Mouse (Mus musculus): ENCODE measurements around the gene Zfp507.

Gene Zfp507

DNA sequence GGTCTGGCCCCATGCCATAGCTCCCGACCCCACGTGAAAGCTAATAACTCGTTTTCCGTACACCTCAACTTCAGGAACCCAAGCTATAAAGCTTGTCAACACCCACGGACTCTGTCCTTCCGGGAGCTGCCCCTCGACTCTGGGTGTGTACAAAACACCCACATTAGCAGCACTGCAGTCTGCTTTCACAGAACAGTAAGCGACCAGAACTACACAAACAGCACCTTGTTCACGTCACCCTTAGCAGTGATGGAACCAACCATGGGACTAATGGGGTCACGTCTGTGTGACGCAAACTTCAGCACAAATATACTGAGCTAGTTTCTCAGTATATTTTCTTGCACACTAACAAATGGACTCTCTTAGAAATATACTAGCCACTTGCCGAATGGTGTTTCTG lies 28.7 kb downstream of the Zfp507 start:
- DNase-seq = no peak

DNA sequence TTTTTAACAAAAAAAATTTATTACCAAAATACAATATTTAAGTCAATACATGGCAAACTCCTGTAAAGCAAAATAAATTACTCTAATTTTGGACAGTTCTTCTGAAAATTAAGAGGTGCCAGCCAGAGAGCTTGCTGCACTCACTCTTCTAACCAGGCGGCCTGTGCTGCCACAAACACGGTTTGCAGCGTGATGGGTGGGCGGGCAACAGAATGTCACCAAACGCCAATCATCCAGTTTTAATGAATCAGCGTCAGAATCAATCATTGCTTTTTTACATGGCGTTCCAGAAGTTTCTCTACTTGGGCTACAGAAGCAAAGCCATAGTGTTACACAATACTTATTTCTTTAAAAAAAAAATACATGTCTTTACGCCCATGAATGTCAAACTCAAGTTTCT lies 30.5 kb downstream of the Zfp507 start:
- DNase-seq = no peak

DNA sequence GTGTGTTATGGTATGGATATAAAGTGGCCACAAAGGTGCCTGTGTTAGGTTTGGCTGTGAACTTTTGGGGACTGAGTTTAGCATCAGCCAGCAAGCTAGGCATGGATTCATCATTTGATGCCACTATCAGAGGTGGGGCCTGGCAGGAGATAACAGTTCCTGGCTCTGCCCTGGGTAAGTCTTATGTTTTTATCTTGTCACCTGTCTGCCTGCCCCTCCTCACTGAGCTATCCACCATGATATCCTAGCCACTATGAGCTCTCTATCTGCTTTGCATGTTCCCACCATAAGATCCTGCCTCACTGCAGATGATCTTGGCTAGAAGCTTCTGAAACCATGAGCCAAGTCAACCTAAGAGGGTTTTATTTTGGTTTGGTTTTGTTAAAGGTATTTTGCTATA lies 31.7 kb downstream of the Zfp507 start:
- no peak for DNase-seq

DNA sequence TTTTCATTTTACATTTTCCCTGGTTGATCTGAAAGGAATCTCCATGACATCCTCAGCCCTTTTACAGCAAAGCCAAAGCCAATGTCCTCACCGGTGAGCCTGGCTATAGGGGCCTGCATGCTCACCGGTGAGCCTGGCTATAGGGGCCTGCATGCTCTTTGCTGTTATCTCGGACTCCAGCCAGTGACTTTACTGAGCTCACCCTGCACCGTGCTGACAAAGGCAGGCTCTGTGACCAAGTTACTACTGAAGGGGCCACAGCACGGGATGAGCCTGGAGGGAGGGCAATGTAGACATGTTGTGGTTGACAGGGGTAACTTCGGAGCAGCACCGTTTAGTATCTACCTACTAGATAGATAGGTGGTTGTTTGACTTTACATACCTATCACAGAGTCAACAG lies 32.7 kb downstream of the Zfp507 start:
- no peak for DNase-seq

DNA sequence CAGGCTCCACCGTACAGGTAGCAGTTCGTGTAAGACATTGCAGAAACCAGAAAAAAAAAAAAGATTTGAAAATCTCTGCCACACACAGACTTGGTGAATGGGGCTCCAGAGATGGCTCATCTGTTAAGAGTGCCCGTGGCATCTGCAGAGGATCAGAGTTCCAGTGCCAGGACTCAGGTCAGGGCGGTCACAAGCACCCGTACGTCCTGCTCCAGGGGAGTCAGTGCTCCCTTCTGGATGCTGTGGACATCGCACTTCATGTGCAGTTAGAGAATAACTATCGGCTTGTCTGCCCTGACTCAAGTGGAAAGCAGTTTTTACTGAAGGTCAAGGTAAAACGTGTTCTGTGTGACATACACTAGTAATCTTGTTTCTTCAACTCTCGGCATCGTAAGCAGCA lies 38.3 kb downstream of the Zfp507 start:
- no peak for DNase-seq

DNA sequence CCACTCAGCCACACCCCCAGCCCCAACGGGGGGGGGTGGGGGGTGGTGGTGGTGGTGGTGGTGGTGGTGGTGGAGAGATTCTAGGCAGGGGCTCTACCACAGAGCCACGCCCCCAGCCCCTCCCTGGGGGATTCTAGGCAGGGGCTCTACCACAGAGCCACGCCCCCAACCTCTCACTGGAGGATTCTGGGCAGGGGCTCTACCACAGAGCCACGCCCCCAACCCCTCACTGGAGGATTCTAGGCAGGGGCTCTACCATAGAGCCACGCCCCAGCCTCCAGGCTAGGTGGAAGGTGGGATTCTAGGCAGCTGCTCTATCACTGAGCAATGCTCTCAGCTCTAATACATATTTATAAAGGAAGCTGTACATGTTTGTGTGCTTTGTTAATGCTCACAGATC lies 41.0 kb downstream of the Zfp507 start:
- DNase-seq = no peak

DNA sequence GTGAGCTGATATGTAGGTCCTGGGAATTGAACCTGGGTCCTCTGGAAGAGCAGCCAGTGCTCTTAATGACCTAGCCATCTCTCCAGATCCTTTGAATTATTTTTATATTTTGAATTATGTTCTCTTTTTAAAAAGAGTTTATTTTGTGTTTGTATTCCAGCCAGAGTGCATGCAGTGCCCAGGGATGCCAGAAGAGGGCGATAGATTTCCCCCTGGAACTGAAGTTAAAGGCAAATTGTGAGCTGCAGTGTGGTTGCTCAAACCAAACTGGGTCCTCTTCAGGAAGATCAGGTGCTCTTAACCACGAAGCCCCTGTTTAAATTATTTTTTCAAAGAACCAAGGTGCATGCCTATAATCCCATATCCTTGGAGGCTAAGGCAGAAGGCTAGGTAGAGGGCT lies 43.2 kb downstream of the Zfp507 start:
- no peak for DNase-seq

DNA sequence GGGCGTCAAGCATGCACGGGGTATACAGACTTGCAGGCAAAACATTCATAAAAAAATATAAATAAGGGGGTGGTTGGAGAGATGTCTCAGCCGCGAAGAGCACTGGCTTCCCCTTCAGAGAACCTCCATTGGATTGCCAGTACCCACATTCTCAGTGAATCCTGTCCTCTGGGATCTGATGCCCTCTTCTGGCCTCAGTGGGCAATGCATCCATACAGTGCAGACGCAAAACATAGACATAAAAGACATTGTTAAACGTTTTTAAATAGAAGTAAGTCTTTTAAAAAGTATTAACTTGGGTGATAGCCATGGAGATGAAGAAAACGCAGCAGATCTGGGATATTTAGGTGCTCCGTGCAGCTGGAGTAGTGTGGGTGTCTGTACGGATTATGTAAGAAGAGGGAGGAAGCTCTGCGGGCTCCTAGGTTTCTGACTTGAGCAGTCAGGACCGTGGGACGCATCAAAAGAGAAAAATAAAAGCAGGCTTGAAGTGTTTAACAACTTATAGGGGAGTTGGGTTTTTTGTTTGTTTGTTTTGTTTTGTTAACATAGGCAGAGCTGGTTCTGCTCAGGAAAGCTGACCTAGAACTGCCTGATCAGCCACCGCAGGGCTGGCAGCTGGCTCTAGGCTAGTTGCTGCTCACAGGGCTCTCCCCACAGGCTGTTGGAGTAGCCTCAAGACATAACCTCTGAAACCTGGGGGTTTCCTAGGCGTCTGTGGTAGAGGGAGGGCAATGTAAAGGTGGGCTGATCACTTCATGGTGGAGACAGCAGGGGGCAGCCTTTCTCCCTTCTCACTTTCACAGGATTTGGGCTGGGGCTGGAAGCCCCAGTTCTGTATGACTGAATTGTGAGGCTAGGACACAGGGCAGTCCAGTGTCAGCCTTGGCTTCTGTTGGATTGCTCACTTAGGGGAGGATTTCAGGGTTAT lies 46.0 kb downstream of the Zfp507 start:
- no peak for DNase-seq

DNA sequence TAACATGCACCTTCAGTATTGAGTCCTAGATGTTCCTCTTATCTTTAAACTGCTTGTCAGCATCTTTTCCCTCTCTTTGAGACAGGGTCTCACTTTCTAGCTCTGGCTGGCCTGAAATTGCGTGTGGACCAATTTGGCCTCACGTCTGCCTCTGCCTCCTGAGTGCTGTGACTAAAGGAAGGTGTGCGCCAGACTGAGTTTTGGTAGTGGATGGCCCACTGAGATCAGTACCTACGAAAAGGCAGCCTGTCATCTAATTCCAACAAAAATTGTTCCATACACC lies 48.0 kb downstream of the Zfp507 start:
- no peak for DNase-seq

DNA sequence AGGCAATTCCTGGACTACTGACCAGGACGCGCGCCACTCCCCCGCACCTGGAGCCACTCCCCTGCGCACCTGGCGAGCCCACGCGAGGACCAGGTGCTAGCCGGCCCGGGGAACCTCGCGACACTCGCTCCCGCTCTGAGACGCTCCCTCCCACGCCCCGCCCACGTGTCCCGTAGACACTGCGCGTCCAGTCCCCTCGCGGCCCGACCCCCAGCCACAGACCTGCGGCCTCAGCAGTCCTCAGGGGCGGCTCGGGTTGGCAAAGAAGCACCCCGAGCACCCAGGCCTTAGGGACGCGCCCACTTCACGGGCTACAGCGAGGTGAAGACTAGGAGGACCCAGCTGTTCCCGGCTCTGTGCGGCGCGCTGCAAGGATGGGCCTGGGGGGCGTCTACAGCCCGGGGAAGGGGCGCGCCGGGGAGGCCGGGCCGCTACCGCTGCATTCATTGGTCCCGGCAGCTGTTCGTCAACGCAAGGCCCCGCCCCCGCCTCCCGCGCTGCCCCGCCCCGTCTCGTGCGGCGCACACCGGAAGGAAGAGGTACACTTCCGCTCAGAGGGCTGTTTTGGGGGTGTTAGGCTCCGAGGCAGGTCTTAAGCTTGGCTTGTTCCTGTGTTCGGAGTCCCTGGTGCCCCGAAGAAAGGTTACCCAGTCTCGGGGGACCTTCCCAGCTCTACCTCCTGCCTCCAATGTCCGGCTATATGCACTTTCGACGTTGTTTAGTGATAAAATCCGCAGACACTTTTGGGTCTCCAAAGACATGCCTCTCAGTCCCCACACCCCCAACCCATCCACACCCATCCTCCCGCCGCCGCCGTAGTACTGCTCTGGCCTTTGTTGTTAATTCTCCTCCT lies 48.5 kb downstream of the Zfp507 start, which contains the start of gene Dpy19l3:
Gene Dpy19l3 (minus strand): TSS at position 422 of the 853 bp plus-strand sequence.
- peak; percentile 80 for DNase-seq

DNA sequence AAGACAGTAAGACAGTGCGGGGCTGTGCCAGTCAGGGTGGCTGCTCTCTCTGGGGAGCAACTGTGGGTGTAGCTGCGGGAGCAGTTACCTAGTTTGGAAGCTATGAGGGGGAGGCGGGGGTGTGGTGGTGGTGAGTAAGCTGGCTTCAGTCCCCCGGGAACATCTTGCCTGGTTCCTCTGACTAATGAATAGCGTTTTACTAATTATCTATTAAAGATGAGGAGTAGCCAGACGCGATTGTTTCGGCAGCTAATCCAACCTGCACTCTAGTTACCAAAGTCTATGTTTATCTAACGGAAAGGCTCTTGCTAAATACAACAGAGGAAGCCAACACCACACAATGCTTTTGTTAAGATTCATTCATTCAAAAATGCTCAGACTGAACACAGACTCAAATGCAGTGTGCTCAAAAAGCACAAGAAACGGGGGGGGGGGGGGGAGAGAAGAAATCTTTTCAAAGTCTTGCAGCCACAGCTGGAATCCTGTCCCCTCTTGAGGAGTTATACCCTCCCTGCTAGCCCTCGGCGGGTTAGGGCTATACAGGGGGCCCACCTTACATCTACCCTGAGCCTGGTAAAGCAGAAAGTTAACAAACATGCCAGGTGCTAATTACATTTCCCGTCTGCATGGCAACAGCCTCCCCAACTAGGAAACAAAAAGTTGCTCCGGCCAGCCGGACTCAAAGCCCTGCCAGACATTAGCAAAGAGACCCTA lies 49.3 kb downstream of the Zfp507 start:
- DNase-seq = no peak

DNA sequence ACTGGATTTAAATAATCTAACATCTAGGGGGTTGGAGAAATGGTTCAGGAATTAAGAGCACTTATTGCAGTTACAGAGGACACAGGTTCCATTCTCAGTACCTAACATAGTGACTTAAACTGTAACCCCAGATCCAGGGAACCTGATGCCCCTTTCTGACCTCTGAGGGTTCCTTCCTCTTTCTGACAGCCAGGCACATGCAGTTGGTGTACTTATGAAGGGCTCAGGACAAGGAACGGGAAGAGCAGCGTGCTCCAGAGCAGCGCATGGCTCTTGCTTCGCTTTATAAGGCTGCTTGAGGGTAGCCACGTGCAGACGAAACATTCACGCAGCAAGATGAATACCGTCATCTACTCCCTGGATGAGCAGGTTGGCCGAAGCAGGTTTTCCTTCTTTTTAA lies 51.9 kb downstream of the Zfp507 start:
- no peak for DNase-seq

DNA sequence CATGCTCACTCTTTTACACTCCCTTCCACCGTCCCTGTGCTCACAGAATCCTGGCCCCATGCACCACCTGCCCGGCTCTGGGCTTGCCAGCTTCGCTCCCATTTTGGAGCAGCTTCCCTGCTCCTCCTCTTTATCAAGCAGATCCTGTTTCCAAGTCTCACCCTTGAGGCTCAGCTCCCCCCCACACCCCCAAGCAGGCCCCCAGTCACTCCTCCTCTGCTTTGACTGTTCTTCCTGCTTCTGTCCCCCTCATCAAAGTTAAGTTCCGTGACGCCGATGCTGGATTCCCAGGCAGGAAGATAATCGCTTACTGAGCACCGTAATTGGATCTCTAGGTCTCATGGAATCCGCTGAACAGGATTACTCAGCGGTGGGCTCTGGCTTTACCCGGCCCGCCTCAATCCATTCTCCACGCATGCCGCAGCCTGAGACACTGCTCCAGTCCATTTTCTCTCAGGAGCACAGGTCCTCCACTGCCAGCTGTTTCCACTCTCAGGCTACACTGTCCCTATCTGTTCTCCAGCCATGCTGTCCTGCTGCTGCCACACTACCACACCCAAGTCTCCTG lies 55.3 kb downstream of the Zfp507 start:
- DNase-seq = no peak

DNA sequence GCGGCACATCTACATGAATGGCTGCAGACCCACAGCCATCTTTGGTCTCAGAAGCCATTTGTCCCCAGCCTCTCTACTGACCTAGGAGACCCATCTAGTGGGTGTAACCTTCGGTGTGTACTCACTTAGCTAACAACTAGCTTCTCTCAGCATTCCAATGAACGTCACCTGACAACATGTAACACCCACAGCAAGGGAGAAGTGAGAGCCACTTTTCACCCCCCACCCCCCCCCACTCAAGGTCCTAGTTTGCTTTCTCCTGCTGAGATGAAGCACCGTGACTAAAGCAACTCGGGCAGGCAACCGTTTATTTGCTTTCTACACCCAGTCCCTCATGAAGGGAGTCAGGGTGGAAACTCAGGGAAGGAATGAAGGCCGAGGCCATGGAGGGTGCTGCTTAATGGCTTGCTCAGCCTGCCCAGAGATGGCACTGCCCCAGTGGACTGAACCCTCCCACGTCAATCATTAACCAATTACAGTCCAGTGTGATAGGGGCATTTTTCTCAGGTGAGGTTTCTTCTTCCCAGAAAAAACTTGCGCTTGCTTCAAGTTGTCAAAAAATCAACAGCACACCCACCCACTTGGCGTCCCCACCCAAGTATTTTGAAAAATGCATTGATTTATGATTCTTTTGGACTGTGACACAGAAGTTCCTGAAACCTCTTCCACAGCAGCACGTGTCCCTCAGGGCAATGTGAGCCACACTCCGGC lies 56.0 kb downstream of the Zfp507 start:
- no peak for DNase-seq

DNA sequence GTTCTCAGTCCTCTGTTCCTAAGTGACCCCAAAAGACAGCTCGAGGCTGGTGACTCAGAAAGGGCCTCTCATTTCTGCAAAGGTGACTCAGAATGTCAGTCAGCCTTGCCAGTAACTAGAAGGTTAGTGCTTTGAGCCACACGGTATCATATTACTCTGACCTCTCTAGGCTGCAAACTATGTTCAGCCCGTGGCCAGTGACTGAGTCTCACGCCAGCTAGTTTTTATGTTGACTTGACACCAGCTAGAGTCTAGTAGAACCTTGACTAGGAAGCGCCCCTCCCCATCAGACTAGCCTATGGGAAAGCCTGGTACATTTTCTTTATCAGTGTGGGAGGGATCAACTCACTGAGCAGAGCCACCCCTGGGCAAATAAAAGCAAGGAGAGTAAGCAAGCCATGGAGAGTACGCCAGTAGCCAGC lies 57.5 kb downstream of the Zfp507 start:
- DNase-seq = no peak

DNA sequence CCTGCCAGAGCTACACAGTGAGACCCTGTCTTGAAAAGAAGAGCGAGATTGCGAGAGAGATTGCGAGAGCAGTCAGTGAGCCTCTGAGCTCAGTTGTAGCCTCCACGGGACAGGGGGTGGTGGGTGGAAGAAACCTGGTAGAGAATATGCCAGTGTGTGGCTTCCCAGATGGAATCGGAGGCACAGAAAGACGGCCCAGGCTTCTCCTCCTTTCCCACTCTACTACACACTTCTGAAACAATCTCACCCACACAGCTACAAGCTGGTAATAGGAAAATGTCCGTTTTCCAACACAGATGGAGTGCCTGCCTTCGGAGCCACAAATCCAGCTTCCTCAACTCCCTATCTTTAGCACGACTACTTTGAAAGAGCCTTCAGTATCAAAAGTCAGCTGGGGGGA lies 58.0 kb downstream of the Zfp507 start:
- DNase-seq = no peak

DNA sequence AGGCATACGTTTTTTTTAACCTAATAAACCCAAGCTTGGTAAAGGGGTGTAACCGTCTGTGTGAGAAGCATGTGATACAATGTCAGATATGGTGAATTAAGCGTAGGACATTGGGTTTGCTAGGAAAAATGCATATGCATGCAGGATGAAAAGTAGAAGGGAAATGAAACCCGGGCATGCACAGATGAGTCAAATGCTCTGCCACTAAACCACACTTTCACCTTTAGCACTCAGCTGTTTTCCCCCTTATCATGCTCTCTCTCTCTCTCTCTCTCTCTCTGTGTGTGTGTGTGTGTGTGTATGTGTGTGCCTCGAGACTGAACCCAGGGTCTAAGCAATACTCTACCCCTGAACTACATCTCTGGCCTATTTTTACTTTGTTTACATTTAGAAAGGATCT lies 60.5 kb downstream of the Zfp507 start:
- DNase-seq = no peak

DNA sequence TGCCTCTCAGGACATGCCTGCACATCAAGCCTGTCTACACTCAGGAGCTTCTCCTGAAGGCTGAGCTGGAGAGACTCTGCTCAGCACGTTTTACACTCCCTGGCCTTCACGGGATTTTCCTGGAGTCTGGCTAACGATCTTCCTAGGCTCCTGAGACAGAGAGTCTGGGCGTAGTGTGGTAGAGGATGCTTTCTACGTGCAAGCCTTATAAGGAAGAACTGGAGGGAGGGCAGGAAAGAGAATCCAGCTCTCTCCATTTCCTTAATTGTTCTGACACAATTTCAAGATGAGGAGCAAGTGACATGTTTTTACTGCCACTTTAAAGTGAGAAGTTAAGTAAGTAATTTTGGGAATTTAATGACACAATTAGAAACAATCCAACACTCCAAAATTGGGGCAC lies 60.9 kb downstream of the Zfp507 start:
- DNase-seq = no peak

DNA sequence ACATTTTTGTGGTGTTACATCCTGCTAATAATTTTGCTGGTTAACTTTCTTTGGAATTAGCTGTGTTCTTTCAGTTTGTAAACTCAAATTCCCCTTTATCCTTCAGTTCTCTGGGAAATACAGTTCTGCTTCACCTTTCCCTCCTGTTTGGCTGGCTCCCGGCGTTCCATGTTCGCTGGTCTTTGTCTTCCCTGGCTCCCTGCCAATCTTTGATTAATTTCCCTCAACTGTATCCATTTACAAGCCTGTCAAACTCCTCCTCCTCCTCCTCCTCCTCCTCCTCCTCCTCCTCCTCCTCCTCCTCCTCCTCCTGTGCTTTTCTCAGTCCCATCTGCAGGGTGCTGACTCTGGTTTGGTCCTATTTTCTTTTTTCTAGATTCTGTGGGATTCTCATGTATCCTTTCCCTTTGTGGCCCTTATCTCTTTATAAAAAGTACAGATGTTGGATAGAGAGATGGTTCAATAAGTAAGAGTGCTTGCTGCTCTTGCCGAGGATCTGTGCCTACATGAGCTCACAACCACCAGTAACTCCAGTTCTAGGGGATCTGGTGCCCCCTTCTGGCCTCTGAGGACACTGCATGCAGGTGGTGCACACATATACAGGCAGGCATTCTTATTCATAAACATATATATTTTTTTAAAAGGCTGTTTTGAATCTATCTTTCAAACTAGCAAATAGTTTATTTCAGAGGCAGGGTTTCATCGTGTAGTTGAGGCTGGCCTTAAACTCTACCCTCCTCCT lies 62.1 kb downstream of the Zfp507 start:
- no peak for DNase-seq

DNA sequence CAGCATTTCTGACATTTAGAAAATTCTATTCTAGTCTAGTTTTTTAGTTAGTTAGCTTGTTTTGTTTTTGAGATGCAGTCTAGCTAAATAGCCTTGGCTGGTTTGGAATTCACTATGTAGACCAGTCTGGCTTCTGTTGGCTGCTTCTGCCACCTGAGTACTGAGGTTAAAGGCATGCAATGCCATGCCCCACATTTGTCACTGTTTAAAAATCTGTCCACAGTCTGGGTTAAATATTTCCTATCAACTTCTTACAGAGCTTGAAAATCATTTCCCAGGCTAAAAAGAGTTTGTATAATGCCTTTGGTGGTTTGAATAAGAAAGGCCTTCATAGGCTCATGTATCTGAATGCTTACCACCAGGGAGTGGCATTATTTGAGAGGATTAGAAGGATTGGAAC lies 63.9 kb downstream of the Zfp507 start:
- no peak for DNase-seq

DNA sequence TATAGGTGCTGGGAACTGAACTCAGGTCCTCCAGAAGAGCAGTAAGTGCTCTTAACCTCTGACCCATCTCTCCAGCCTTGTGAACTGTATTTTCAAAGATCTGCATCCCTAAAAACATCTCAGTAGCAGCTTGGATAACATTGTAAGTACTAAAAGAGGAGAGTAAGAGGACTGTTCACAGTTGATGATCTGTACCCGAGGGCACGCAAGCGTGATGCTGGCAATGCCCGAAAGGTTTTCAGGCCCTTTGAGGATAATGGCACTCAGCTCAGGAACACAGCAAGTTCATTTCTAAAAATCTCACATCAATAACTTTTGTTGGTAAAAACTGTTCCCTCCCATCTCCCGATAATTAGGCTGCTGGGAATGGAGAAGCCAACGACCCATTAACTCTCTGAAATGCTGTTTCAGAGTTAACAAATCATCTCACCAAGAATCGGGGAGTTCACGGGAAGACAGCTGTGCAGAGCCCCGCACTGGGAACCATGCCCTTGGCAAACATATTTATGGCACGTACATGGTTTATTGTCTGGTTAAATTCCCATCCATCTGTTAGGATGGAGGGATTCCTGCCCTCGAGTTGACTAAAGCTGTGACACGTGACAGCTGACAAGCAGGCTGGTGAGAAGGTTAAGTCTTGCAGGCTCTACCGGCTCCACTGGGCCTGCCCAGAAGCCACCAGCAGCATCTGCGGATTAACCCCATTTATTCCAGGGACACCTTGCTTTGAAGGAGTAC lies 69.3 kb downstream of the Zfp507 start:
- no peak for DNase-seq
